Mouse (Mus musculus) embryo, embryonic 10 days (tissue): ENCODE results near the gene Cwh43.

Experiments used
- DNase-seq: peaks from one replicate; pipeline ENCODE4 v3.0.0-alpha.2; 2015; ENCODE audit warnings: low spot score

Gene Cwh43

DNA sequence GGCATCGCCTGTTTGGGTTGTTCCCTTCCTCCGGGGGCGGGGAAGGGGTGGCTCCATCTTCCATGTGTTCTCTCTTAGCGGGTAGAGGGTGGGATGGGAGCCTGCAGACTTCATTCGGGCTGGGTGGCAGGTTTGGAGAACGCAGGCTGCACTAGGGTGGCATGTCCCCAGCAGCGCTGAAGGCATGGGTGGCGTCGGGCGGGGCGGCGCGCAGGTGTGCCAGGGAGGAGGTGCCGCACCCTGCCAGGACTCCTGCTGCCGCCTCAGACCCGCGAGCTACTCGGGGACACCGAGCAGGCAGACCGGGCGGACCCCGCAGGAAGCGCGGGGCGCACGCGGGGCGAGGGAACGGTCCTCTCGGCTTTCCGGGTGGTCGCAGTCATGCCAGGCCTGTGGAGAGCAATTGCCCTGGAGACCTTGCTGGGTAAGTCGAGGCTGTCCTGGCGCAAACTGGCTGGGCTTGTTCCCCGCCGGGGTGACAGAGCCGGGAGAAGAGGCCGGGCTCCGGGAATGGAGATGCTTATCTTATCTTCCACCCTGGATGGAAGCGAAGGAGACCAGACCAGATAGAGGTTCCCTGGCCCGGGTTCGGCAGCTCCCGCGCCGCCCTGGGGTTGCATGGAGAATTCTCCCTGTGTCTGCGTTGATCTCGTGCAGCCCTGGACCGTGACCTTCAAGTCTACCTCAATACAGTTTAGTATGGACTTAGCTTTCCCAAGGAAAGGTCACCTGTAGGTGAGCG, at the start of gene Cwh43:
Gene Cwh43 (plus strand): TSS at position 95 of the 742 bp plus-strand sequence.
- peak; percentile 20 for DNase-seq

DNA sequence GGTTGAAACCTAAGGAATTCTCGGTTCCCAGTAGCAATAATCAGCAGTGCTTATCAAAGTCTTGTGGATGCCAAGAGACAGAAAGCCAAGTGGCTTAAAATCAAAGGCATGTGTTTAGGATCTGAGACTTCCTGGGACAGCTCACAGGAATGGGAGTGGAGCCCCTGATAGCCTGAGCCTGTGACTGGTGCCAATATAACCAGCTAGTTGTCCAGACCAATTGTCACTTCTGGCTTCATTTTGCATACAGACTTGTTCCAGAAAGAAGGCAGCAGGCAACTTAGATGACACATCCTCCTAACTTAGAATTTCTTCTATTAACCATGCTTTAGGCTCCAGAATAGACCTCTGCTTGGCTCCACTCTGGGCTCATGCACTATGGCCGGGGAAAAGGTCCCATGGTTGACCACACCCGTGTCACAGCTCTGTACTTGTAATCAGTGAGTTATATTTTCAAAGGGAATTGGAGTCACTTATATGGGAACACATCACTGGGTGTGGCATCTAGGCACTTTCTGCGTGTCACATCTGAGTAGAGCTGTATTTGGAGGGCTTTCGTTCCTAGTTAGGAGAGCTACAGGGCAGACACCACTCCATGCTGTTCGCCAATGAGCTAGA, 46.6 kb upstream of the Cwh43 start:
- no peak for DNase-seq

DNA sequence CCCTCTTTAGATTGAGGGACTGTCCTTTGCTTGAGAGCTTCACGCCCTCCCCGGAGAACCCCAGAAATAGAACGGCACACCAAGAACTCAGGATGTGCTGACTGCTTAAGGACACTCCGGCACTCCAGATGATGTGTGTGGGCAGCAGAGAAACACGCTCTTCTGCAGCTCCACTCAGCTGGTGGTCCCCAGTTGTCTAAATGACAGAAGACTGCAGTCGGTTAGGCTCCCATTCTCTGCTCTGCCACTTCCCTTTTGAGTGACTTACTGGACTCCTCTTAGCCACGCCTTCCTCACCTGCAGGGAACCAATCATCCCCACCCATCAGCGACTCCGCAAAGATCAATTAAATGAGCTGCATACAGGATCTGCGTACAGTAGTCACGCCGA, 46.1 kb upstream of the Cwh43 start:
- DNase-seq, result peak; percentile 35

DNA sequence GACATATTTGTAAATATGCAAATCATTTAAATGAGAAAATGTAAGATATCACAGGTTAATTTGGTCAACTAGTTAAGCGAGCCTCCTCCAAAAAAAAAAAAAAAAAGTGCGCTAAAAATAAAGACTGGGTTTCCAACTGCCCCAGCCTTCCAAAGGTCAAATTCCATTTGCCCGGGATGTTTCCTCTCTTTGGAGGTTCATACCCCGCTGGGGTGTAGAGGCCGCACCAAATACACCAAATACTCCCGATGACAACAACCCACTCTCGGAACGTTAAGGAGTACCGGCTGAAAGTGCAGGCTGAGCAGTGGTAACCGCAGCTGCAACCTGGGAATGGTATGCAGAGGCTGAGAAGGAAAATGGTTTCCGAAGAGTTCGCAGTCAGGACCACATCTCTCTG, 45.6 kb upstream of the Cwh43 start:
- DNase-seq, result peak; percentile 31

DNA sequence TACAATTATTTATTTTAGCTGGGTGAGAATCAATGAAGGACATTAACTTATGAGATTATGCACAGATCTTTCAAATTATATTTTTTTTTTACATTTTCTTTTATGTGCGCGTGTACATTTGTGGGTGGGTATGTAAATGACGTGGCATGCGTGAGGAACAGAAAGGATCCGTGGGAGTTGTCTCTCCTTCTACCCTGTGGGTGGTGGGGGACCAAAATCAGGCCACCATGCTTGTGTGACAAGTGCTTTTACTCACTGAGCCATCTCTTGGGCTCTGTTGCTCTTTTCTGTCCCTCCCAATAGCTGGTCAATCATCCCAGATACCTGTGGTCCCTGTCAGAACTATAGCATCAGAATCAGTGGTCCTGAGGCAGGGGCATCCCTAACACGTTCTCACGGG, 43.5 kb upstream of the Cwh43 start:
- DNase-seq, result no peak

DNA sequence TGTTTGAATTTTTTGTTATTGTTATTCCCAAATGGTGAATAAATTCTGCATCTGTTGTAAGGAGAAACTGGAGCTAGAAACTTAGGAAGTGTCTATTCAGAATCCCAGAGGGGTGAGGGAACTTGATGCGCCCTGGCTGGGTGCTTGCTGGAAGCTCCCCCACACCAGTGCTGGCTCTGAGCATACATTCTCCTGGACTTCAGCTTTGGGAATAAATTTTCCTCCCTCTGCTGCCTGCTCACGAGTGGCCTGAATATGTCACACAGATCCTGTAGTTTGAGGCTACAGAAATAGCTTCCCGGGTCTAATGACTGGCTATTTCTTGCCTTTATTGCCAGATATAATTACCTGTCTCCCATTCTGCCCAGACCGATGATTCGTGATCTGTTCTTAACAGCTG, 43.1 kb upstream of the Cwh43 start:
- DNase-seq, result no peak

DNA sequence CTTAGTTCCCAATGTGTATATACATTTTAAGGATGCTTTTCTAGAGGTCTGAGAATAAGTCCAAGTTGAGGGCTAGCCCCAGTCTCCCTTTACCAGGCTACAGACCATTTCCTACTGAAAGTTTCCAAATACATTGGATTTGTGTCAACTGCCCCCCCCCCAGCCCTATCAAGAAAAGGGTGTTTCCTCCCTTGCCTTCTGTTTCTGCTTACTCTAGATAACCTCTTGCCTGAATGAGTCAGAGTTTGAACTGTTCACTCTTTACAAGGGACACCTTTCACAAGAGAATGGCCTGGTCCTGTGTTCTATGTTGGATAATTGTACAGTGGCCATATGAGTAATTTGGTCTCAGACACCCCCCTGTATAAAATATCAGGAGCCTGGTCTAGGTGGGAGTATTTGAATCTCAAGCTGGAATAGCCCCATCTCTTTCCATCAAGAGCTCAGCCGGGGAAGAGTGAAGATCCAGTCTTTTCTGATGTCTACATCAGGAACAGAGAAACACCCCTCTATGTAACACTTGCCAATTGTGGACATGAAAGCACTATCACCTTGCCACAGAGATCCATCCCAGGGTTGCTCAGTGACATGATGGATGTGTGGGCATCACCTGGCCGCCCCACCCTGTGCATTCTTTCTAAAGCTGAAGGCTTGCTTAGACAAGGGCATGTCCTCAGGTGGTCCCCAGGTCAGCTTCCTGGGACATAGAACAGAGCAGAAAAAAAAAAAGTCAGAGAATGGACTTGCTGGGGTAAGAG, 41.6 kb upstream of the Cwh43 start:
- DNase-seq, result no peak

DNA sequence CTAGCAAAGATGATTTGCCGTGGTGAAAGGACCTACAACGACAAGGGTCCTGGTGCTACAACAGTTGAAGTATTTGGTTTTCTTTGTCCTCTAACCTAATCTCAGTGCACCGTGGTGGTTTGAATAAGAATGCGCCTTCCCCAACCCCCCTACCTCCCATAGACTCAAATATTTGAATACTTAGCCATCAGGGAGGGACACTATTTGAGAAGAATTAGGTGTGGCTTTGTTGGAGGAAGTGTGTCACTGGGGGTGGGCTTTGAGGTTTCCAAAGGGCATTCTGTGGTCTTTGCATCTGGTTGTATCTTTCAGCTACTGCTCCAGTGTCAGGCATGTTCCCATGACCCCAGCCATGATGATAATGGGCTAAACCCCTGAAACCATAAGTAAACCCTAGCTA, 38.0 kb upstream of the Cwh43 start:
- no peak for DNase-seq

DNA sequence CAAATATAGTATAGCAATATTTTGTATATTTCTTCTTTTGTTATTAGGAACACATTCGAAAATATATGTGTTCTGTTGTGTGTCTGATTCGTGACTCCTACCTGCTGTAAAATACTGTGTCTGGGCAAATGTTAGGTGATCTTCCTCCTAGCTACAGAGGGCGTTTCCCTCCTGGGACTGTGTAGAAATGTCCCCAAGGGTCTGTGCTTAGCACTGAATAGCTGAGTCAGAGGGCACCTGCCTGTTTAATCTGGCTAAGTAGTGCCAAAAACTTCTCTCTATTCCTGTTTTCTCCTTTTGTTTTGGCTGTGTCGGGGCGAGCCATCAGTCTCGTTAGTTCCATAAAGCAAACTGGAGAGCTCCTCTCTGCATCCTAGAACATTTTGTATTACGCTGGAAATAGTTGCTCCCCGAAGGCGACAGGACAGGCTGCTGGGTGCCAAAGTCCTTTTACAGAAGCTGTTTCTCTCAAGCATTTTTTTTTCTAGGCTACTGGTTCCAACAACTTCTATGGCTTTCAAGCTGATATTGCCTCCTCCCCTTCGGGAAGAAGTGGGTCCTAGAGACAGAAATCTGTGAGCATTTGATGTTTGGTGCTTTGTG, 36.9 kb upstream of the Cwh43 start:
- no peak for DNase-seq

DNA sequence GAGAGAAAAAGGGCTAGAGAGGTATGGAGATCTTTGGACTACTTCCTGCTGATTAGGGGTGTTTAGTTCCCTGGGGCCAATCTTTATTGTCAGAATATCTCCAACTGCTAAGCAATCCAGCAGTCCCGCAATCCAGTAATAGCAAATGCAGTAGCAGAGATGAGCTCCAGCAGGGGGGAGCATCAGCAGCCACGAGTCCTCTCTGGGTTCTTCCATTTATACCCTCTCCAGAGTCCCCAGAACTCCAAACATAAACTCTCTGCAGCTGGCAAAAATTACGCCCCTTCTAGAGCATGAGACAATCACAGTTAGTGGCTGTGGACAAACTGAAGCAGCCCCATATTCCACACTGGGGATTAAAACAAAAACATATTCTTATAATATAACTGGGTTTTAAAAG, 36.1 kb upstream of the Cwh43 start:
- DNase-seq, result no peak

DNA sequence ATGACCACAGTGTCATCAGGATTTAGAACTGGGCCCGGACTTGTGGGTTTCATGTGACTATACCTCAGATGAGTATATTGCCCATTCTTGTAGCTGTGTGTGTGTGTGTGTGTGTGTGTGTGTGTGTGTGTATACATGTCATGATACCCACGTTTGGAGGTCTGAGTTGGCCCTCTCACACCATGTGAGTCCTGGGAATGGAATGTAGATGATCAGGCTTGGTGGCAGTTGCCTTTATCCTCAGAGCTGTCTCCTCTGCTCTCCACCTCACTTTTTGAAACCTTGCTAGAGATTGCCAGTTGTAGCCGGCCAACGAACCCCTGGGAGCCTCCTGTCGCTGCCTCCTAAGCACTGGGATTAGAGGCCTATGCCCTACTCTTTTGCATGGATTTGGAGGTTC, 33.3 kb upstream of the Cwh43 start:
- no peak for DNase-seq

DNA sequence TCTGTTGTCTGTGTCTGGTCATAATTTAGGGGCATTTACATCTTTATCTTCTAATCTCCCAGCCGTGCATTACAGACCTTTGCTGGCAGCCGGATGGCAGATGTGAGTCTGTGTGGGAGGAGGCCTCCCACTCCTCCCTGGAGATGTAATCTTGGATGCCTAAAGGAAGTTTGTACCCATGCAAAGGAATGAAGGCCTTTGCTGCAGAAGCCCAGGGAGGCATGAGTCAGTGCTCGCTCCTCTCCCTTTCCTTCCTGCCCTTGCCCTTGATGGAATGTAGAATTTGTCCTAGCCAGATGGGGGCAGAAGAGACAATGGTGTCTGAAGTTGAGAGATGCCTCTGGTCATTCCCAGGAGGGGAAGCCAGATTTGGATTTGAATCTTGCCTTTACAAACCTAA, 32.7 kb upstream of the Cwh43 start:
- DNase-seq, result no peak

DNA sequence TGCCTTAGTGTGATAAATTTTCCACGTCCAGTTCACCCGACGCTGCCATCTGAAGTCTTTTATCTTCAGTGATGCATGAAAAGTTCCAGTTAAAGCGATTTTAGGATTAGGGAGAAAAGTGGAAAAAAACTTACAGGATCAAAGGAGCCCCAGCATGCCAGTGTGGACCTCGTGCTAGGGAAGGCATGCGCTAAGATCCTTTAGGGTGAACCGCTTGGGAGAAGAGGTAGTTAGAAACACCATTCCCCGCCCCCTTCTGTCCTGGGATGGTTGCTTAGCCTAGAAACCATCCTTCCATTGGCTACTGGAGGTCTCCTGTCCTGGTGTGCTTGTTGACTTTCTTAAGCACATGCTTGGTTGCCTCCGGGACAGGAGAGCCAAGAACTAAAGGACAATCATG, 29.8 kb upstream of the Cwh43 start:
- DNase-seq, result peak; percentile 30

DNA sequence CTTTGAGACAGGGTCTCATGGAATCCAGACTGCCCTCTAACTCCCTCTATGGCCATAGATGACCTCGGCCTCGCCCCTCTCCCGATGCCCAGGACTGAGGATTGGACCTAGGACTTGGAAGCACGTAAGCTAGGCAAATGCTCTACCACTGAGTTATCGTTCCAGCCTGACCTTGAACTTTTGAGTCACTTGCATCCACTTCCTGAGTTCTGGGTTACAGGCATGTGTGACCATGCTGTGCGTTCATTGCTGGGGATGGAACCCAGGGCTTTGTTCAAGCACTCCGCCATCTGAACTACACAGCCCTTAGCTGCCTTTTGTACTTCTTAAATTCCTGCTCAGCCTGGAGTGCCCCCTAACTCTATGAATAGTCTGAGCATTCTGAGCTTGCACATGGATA, 29.4 kb upstream of the Cwh43 start:
- DNase-seq, result no peak

DNA sequence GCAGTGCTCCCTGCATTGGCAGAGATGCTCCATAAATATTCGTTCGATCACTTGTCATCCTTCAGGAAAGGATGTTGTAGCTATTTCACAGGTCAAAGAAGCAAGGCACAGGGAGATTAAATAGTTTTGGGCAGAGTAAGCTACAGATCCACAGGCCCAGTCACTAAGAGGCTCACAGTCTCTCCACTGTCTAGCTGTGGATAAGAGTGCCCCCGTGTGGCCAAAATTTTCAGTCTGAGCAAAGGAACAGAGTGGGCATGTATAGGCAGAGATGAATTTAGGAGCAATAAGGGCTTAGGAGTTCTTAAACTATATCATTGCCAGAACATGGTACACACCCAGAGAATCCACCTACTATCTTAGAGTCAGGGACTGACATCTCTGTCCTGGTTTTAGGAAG, 26.0 kb upstream of the Cwh43 start:
- DNase-seq, result peak; percentile 83

DNA sequence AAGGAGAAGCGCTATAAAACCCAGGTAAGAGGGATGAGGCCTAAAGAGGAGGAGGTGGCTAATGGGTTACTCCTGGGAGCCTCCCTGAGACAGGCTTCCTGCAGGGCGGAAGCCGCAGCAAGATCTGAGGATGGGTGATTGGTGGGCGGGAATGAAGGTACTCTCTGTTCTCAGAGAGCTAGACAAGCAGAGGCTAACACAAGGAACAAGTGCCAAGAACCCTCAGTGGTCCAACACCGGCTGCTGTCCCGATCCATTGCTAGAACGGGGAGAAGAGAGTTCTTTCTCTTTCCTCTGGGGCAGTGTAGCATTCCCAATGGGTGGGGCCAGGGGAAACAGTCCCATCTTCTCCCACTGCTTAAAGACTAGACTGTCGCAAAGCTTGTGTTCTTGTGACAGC, 25.0 kb upstream of the Cwh43 start:
- no peak for DNase-seq

DNA sequence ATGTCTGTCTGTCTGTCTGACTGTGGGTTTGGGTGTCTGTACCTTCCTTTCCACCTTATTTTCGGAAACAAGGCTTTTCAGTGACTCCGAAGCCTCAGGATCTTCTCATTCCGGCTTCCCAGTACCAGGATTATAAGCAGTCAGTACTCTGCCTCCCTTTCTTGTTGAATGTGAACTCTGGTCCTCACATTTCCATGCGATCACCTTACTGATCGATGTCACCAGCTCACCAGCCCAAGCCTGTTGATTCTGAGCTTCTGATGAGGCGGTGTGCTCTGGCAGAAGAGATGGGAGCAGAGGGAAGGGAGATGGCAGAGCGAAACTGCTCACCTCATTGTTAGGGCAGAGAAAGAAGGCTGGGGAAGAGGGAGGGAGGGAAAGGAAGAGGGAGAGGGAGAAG, 24.4 kb upstream of the Cwh43 start:
- no peak for DNase-seq

DNA sequence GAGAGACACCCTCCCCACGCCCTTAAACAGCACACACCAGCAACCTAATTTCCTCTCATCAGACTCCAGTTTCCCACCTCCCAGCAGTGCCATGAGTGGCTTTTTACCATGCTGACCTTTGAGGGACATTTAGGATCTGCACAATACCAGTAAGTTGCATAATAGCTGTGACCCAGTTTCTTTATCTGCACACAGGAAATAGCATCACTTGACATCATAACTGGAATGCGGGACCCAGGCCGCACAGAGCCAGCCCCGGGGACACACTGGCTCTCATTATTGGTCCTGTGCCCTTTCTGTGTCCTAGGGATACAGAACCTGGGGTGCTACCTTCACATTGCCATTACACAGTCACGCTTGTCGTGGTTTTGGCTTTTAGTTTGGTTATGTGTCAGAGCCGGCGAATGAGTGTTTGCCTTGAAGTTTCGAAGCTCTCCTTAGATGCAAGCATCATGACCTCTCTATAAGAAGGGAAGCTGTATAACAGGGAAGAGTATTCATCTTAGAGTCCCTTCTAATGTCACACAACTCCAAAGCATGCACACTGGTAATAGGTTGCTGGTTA, 23.8 kb upstream of the Cwh43 start:
- no peak for DNase-seq

DNA sequence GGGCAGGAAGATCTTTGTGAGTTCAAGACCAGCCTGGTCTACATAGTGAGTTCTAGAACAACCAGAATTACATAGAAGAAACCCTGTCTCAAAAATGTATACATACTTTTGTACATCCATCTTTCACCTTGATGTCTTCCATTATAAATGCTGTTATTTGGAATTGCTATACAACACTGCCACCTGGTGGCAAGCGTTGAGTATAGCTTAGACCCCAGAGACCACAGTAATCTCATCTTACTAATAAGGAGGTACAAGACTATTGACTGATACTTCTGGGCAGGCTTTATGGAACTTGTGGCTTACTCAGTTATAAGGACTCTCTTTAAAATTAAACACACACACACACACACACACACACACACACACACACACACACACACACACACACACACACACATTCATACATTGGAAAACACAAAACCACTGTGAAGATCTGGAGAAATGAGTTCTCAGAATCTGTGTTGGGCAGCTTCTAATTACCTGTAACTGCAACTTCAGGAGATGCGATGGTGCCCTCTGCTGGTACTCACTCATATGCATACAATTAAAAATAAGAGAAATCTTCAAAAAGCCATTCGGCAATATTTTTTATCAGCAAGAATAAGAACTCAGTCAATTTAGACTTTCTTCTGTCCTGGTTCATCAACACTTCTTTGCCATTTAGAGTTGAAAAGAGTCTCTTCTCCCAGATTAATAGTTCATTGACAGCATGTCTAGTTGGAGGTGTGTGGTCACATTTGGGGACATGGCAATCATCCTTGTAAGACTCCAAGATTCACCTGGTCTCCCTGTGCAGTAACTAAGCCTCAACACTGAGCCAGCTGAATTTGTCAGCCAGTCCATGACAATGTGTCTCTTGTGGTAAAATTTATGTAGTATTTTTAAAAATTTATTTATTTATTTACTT, 22.9 kb upstream of the Cwh43 start:
- DNase-seq, result peak; percentile 87

DNA sequence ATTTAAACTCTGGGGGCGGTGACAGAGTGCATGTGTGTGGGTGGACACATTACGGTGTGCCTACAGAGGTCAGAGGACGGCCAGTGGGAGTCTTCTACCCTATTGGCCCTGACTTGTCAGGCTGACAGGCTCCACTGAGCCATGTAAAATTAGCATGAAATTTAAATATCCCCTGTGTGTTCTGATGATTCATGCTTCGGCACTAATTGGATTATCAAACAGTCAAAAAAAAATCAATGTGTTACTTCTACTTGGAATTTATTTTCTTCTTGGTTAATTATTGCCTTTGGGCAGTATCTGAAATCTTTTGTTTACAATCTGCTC, 22.3 kb upstream of the Cwh43 start:
- no peak for DNase-seq

DNA sequence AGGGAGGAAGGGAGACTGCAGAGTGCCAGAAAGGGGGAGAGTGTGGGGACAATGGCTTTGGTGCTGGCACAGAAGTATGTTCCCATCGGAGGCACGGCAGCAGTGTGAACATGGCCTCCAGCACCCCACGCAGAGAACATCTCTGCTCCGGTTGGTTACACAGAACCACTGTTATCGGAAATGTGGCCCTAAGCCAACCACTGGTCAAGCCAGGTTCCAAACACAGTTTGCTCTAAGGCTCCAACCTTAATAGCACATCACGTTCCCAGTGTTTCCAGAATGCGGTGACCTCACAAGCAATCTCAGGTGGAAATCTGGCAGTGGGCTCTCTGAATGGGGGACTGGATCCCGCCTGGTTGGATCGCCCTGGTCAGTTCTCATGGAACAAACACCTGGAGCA, 12.8 kb upstream of the Cwh43 start:
- DNase-seq, result no peak
